Mouse (Mus musculus): ENCODE measurements at regions not wholly inside any gene's neighbourhood (a gene's known extent, or its start where the extent isn't known, plus 50 kb on each side); places are given as distances from the start of the nearest gene placed in this dataset.

DNA sequence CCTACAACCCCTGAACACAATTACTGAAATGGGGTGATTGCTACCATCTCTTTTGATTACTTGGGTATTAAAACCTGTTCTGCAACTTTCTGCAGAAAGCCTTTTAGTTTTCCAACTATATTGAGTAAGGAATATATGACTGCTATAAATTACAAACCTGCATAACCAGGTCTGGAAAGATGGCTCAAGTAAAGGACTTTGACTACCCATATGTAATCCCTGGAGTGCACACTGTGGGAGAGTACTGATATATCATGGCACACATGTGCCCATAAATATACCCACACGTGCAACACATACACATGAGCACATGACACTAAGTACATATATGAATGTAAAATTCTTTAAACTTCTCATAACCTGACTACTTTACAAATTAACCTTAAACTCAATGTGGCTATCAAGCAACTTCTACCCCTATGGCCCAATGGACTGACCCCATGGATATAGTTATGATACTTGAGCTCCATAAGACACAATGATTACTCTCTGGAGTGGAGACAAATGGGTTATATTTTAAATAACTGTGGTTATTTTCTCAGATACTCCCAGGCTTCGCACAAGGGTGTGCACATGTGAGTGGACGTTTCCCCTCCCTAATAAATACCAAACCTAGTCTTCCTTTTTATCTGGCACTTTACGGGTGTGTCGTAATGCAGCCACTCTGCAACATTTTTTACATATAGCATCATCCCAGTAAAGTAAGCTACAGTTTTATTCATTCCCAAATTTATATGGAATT is 717.1 kb upstream of the 4930412O13Rik start:
- H3K27me3 ChIP-seq (replicated peaks; ENCODE audit: control insufficient read depth, insufficient read depth, low read length): no peaks in the 10 kb centered on the region
- H3K9me3 ChIP-seq (ENCODE audit: control insufficient read depth): no peaks in the 10 kb centered on the region
- H3K4me2 ChIP-seq (replicated peaks; ENCODE audit: low read depth): no peak overlapping the region
- no peak overlapping the region for H3K4me3 ChIP-seq (ENCODE audit: low read depth, low read length)
- H3K27ac ChIP-seq (ENCODE audit: low read depth, low read length): no peak overlapping the region
- TF ChIP-seq CTCF (IDR thresholded peaks at IDR 0.05; ENCODE audit: low read depth): no peak
- H3K4me1 ChIP-seq (replicated peaks; ENCODE audit: control insufficient read depth, insufficient read depth, low read length): no peaks in the 10 kb centered on the region
- H3K36me3 ChIP-seq (ENCODE audit: control insufficient read depth, insufficient read depth): no peaks in the 10 kb centered on the region
- peak; percentile 59; the same call in 1 of the 2 replicates for ATAC-seq
- no peak overlapping the region for H3K9ac ChIP-seq (ENCODE audit: low read depth, low read length)
- 66% methylated on average over 5 of the region's 5 CpGs for WGBS

- Histone ChIP-seq H3K27ac (ENCODE audit: low read depth, low read length) (no peak overlapping the region), H3K9ac (ENCODE audit: low read depth, low read length) (no peak overlapping the region), H3K4me3 (ENCODE audit: low read depth, low read length) (no peak overlapping the region), H3K27me3 (replicated peaks; ENCODE audit: control insufficient read depth, insufficient read depth, low read length) (no peaks in the 10 kb centered on the region), H3K36me3 (ENCODE audit: control insufficient read depth, insufficient read depth) (no peaks in the 10 kb centered on the region), H3K4me1 (replicated peaks; ENCODE audit: control insufficient read depth, insufficient read depth, low read length) (no peaks in the 10 kb centered on the region), H3K9me3 (ENCODE audit: control insufficient read depth) (no peaks in the 10 kb centered on the region), H3K4me2 (replicated peaks; ENCODE audit: low read depth) (no peak overlapping the region)
- no peak for TF ChIP-seq CTCF (IDR thresholded peaks at IDR 0.05; ENCODE audit: low read depth)
- 49% methylated on average over 5 of the region's 5 CpGs for WGBS
- no peak for ATAC-seq
Measured at GRCm38 (mm10) chr2:9182127-9182526, 698.9 kb upstream of the 4930412O13Rik start.

DNA sequence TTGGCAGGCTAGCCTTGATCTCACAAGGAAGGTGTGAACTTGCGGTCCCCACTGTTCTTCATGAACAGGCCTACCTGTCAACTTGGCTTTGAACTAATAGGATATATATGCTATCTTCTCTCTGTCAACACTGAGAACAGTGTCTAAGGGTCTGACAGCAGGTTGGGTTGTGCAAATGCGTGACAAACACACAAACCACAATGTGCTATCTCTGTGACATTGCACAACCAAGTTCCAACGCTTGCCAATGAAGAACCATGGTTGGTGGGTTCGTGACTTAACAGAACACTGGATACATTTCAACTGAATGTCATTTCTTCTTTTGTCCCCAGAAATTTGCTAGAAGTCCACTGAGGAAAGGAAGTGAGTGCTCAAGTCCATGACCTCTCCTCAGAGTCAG is 696.8 kb upstream of the 4930412O13Rik start:
- no peak overlapping the region for H3K4me2 ChIP-seq (replicated peaks; ENCODE audit: low read depth)
- no peak overlapping the region for H3K27ac ChIP-seq (ENCODE audit: low read depth, low read length)
- no peak for ATAC-seq
- no peaks in the 10 kb centered on the region for H3K36me3 ChIP-seq (ENCODE audit: control insufficient read depth, insufficient read depth)
- no peak for TF ChIP-seq CTCF (IDR thresholded peaks at IDR 0.05; ENCODE audit: low read depth)
- H3K27me3 ChIP-seq (replicated peaks; ENCODE audit: control insufficient read depth, insufficient read depth, low read length): no peaks in the 10 kb centered on the region
- 91% methylated on average over 4 of the region's 4 CpGs for WGBS
- H3K4me3 ChIP-seq (ENCODE audit: low read depth, low read length): no peak overlapping the region
- no peaks in the 10 kb centered on the region for H3K9me3 ChIP-seq (ENCODE audit: control insufficient read depth)
- no peaks in the 10 kb centered on the region for H3K4me1 ChIP-seq (replicated peaks; ENCODE audit: control insufficient read depth, insufficient read depth, low read length)
- H3K9ac ChIP-seq (ENCODE audit: low read depth, low read length): no peak overlapping the region

GRCm38 (mm10) chr2:9185780-9186483 is 695.1 kb upstream of the 4930412O13Rik start:
- Histone ChIP-seq H3K27ac (ENCODE audit: low read depth, low read length) (no peak overlapping the region), H3K9me3 (ENCODE audit: control insufficient read depth) (no peaks in the 10 kb centered on the region), H3K4me3 (ENCODE audit: low read depth, low read length) (no peak overlapping the region), H3K4me1 (replicated peaks; ENCODE audit: control insufficient read depth, insufficient read depth, low read length) (no peaks in the 10 kb centered on the region), H3K9ac (ENCODE audit: low read depth, low read length) (no peak overlapping the region), H3K4me2 (replicated peaks; ENCODE audit: low read depth) (no peak overlapping the region), H3K36me3 (ENCODE audit: control insufficient read depth, insufficient read depth) (no peaks in the 10 kb centered on the region), H3K27me3 (replicated peaks; ENCODE audit: control insufficient read depth, insufficient read depth, low read length) (no peaks in the 10 kb centered on the region)
- ATAC-seq: no peak
- TF ChIP-seq CTCF (IDR thresholded peaks at IDR 0.05; ENCODE audit: low read depth): no peak
- WGBS: 58% methylated on average over 2 of the region's 2 CpGs

DNA sequence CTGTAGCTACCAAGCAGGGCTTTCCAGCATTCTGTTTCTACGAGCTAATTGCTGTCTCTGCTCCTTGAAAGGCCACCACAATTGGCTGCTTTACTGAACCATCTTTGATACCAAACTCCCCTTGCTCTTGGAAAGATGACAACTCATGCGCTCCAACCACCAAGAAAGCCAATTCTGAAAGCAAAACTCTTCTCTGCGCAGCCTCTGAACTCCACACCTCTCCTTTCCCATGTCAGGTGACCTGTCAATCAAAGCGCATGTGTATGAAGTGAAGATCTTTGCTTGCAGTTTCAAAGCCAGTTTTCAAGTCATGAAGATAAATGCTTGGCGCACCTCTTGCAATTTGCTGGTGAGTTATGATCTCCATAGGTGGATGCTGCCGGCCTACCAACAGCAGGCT is 687.9 kb upstream of the 4930412O13Rik start:
- TF ChIP-seq CTCF (IDR thresholded peaks at IDR 0.05; ENCODE audit: low read depth): no peak
- no peaks in the 10 kb centered on the region for H3K4me1 ChIP-seq (replicated peaks; ENCODE audit: control insufficient read depth, insufficient read depth, low read length)
- no peaks in the 10 kb centered on the region for H3K27me3 ChIP-seq (replicated peaks; ENCODE audit: control insufficient read depth, insufficient read depth, low read length)
- 88% methylated on average over 6 of the region's 6 CpGs for WGBS
- no peaks in the 10 kb centered on the region for H3K9me3 ChIP-seq (ENCODE audit: control insufficient read depth)
- H3K27ac ChIP-seq (ENCODE audit: low read depth, low read length): no peak overlapping the region
- H3K9ac ChIP-seq (ENCODE audit: low read depth, low read length): no peak overlapping the region
- no peaks in the 10 kb centered on the region for H3K36me3 ChIP-seq (ENCODE audit: control insufficient read depth, insufficient read depth)
- no peak for ATAC-seq
- H3K4me2 ChIP-seq (replicated peaks; ENCODE audit: low read depth): no peak overlapping the region
- H3K4me3 ChIP-seq (ENCODE audit: low read depth, low read length): no peak overlapping the region

GRCm38 (mm10) chr2:9197025-9197424 is 684.0 kb upstream of the 4930412O13Rik start:
- no peaks in the 10 kb centered on the region for H3K27me3 ChIP-seq (replicated peaks; ENCODE audit: control insufficient read depth, insufficient read depth, low read length)
- no peak overlapping the region for H3K4me2 ChIP-seq (replicated peaks; ENCODE audit: low read depth)
- H3K27ac ChIP-seq (ENCODE audit: low read depth, low read length): no peak overlapping the region
- TF ChIP-seq CTCF (IDR thresholded peaks at IDR 0.05; ENCODE audit: low read depth): no peak
- no peak for ATAC-seq
- H3K9me3 ChIP-seq (ENCODE audit: control insufficient read depth): no peaks in the 10 kb centered on the region
- WGBS: 30% methylated on average over 3 of the region's 3 CpGs
- H3K36me3 ChIP-seq (ENCODE audit: control insufficient read depth, insufficient read depth): no peaks in the 10 kb centered on the region
- no peaks in the 10 kb centered on the region for H3K4me1 ChIP-seq (replicated peaks; ENCODE audit: control insufficient read depth, insufficient read depth, low read length)
- no peak overlapping the region for H3K9ac ChIP-seq (ENCODE audit: low read depth, low read length)
- no peak overlapping the region for H3K4me3 ChIP-seq (ENCODE audit: low read depth, low read length)
